ENCODE assay signal across 11 mouse cellular contexts in genomic region chr2:91656774-91657173, GRCm38 (mm10). TPM values are rescaled to one million over a fixed set of nuclear protein-coding genes. Genes with fewer than 3 reads are reported as not detected.
DNase-seq lines count a peak whose midpoint lies in the region; ATAC-seq and TF ChIP-seq lines count a peak whose summit lies in the region.
"Had no signal": no experiment of that assay in that cellular context is flagged by ENCODE, and none has a peak within 500 bp of the region (broad histone marks: within the 10 kb centered on the region; RNA-seq: fewer than 3 reads in every experiment).

No protein-coding gene starts in this region.

- TF ChIP-seq POLR2A in MEL (IDR thresholded peaks at IDR 0.05; ENCODE audit: control insufficient read depth in 1 of 2, insufficient read depth in 1 of 2, low read depth in 1 of 2, low read length in 2 of 2, poor library complexity in 1 of 2) = no peak

- WGBS in heart, postnatal 0 days = 48% methylated on average over 8 of the region's 8 CpGs
- 63% methylated on average over 8 of the region's 8 CpGs for WGBS in kidney, postnatal 0 days
- WGBS in midbrain, embryonic 11.5 days = 70% methylated on average over 8 of the region's 8 CpGs

- no peak overlapping the region for H3K4me2 ChIP-seq in heart, postnatal 0 days (ENCODE audit: low read depth, low read length)
- no peak overlapping the region for H3K4me2 ChIP-seq in kidney, postnatal 0 days (ENCODE audit: low read length)
- H3K4me2 ChIP-seq in midbrain, embryonic 11.5 days = no peak overlapping the region
- H3K4me2 ChIP-seq: midbrain, embryonic 15.5 days had no signal

- TF ChIP-seq RAD21 in MEL (IDR thresholded peaks at IDR 0.05; ENCODE audit: low read depth, low read length) = no peak

- no peak for TF ChIP-seq EP300 in heart, postnatal 0 days (IDR thresholded peaks at IDR 0.05; ENCODE audit: low read depth)
- TF ChIP-seq EP300 in MEL (IDR thresholded peaks at IDR 0.05; ENCODE audit: low read depth in 1 of 2, low read length in 2 of 2) = no peak

- H3K27ac ChIP-seq in heart, postnatal 0 days (ENCODE audit: low read depth) = peak overlapping the region; percentile 77
- no peak overlapping the region for H3K27ac ChIP-seq in MEL (ENCODE audit: control insufficient read depth, low read depth, low read length)
- no peak overlapping the region for H3K27ac ChIP-seq in kidney, postnatal 0 days
- no peak overlapping the region for H3K27ac ChIP-seq in midbrain, embryonic 11.5 days (ENCODE audit: low read depth, low read length)
- H3K27ac ChIP-seq: midbrain, embryonic 15.5 days had no signal

- peaks cover 4% of the 10 kb centered on the region; the same call in 1 of the 2 replicates for H3K79me2 ChIP-seq in MEL (ENCODE audit: control insufficient read depth, insufficient read depth, low read length, poor library complexity)

- H3K4me3 ChIP-seq in heart, postnatal 0 days (ENCODE audit: low read depth, low read length) = no peak overlapping the region
- H3K4me3 ChIP-seq in MEL (ENCODE audit: control insufficient read depth in 1 of 2, insufficient read depth in 1 of 2, low read depth in 2 of 2, low read length in 2 of 2) = no peak overlapping the region
- H3K4me3 ChIP-seq in kidney, postnatal 0 days (replicated peaks; ENCODE audit: low read depth, low read length) = no peak overlapping the region
- H3K4me3 ChIP-seq in midbrain, embryonic 11.5 days (ENCODE audit: low read depth, low read length) = no peak overlapping the region
- H3K4me3 ChIP-seq: midbrain, embryonic 15.5 days had no signal

- no peak overlapping the region for H3K9ac ChIP-seq in heart, postnatal 0 days (replicated peaks; ENCODE audit: low read depth, low read length)
- H3K9ac ChIP-seq in MEL (ENCODE audit: control insufficient read depth, low read depth, low read length, poor library complexity, severe bottlenecking) = no peak overlapping the region
- H3K9ac ChIP-seq in kidney, postnatal 0 days (ENCODE audit: low read depth, low read length) = no peak overlapping the region
- H3K9ac ChIP-seq in midbrain, embryonic 11.5 days (ENCODE audit: low read length) = no peak overlapping the region
- H3K9ac ChIP-seq: midbrain, embryonic 15.5 days had no signal

- H3K27me3 ChIP-seq in heart, postnatal 0 days (ENCODE audit: control insufficient read depth, insufficient read depth, low read length) = no peaks in the 10 kb centered on the region
- no peaks in the 10 kb centered on the region for H3K27me3 ChIP-seq in MEL (ENCODE audit: control insufficient read depth in 1 of 2, insufficient read depth in 2 of 2, low read length in 2 of 2)
- no peaks in the 10 kb centered on the region for H3K27me3 ChIP-seq in kidney, postnatal 0 days (ENCODE audit: insufficient read depth, low read length)
- H3K27me3 ChIP-seq in midbrain, embryonic 11.5 days (ENCODE audit: control insufficient read depth, insufficient read depth, low read length) = no peaks in the 10 kb centered on the region
- H3K27me3 ChIP-seq: midbrain, embryonic 15.5 days had no signal

- H3K4me1 ChIP-seq in heart, postnatal 0 days (ENCODE audit: control insufficient read depth, insufficient read depth) = peaks cover 41% of the 10 kb centered on the region
- no peaks in the 10 kb centered on the region; a peak in 1 of 4 replicates for H3K4me1 ChIP-seq in MEL (ENCODE audit: control insufficient read depth in 1 of 2, insufficient read depth in 2 of 2, low read length in 2 of 2)
- peaks cover 6% of the 10 kb centered on the region; the same call in 1 of the 2 replicates for H3K4me1 ChIP-seq in kidney, postnatal 0 days (replicated peaks; ENCODE audit: insufficient read depth, low read length)
- H3K4me1 ChIP-seq in midbrain, embryonic 11.5 days (ENCODE audit: control insufficient read depth, insufficient read depth, low read length) = peaks cover 5% of the 10 kb centered on the region; the same call in 1 of the 2 replicates

- DNase-seq in heart, postnatal 0 days (ENCODE audit: low spot score) = no peak
- DNase-seq in heart, adult 18-20 months = no peak
- DNase-seq in MEL (ENCODE audit: low read depth, low spot score) (no peak), MN1 (ENCODE audit: low spot score) (no peak)
- DNase-seq in kidney, postnatal 0 days (ENCODE audit: low spot score) = no peak
- peak; percentile 74 for DNase-seq in lung, postnatal 25 days (ENCODE audit: low spot score)
- DNase-seq in urinary bladder, postnatal 10 days (ENCODE audit: low spot score) = no peak
- no peak for DNase-seq in midbrain, embryonic 11.5 days (ENCODE audit: low spot score, missing footprints)
- DNase-seq: embryo, embryonic 11 days; heart, postnatal 14 days had no signal

- no peaks in the 10 kb centered on the region for H3K9me3 ChIP-seq in heart, postnatal 0 days (replicated peaks; ENCODE audit: control insufficient read depth, low read length)
- no peaks in the 10 kb centered on the region for H3K9me3 ChIP-seq in MEL (replicated peaks; ENCODE audit: insufficient read depth, low read length)
- no peaks in the 10 kb centered on the region for H3K9me3 ChIP-seq in kidney, postnatal 0 days (replicated peaks; ENCODE audit: low read length)
- no peaks in the 10 kb centered on the region for H3K9me3 ChIP-seq in midbrain, embryonic 11.5 days (ENCODE audit: control insufficient read depth, low read length)
- H3K9me3 ChIP-seq: midbrain, embryonic 15.5 days had no signal

- no peak for TF ChIP-seq CTCF in heart, postnatal 0 days (IDR thresholded peaks at IDR 0.05; ENCODE audit: low read depth)
- TF ChIP-seq CTCF in MEL (IDR thresholded peaks at IDR 0.05 in 2 of 3, conservative IDR thresholded peaks at IDR 0.05 in 1 of 3; ENCODE audit: control insufficient read depth in 1 of 3, insufficient read depth in 1 of 3, low read depth in 2 of 3, low read length in 3 of 3, poor library complexity in 1 of 3, severe bottlenecking in 1 of 3) = peak; percentile 23 to 50 (median 35); a peak in 5 of 6 replicates
- peak; percentile 49 for TF ChIP-seq CTCF in kidney, postnatal 0 days (IDR thresholded peaks at IDR 0.05; ENCODE audit: low read depth)

- ATAC-seq in heart, postnatal 0 days (ENCODE audit: insufficient read depth, low read depth) = no peak
- peak; percentile 44; the same call in 1 of the 2 replicates for ATAC-seq in kidney, postnatal 0 days (replicated peaks; ENCODE audit: low FRiP score, low read depth)
- no peak for ATAC-seq in midbrain, embryonic 11.5 days (ENCODE audit: low FRiP score)
- ATAC-seq: midbrain, embryonic 15.5 days had no signal

- peaks cover 67% of the 10 kb centered on the region for H3K36me3 ChIP-seq in heart, postnatal 0 days (replicated peaks; ENCODE audit: control insufficient read depth, insufficient read depth, low read length)
- no peaks in the 10 kb centered on the region; a peak in 2 of 4 replicates for H3K36me3 ChIP-seq in MEL (ENCODE audit: control insufficient read depth in 1 of 2, insufficient read depth in 2 of 2, low read length in 2 of 2)
- H3K36me3 ChIP-seq in kidney, postnatal 0 days (ENCODE audit: insufficient read depth, low read length) = peaks cover 54% of the 10 kb centered on the region
- peaks cover 5% of the 10 kb centered on the region for H3K36me3 ChIP-seq in midbrain, embryonic 11.5 days (ENCODE audit: control insufficient read depth, insufficient read depth, low read length)

RNA-seq across cellular contexts. Expression of gene Arhgap1, which starts 7.1 kb away (rescaled TPM):
- total RNA-seq in heart, postnatal 0 days (2014; rRNA removed; ENCODE audit: low replicate concordance) = 85.7 and 109 TPM in 2 replicates
- 73.9 and 76.5 TPM in 2 replicates for polyA plus RNA-seq in heart, postnatal 0 days (2015; fragmentation: Nextera tagmentation; extraction: Ambion mirVana)
- total RNA-seq in heart, adult 18-20 months (2021) = 10 to 100 TPM; 22.1 to 26.5 TPM
- total RNA-seq in MEL (2012; rRNA removed) = 21.4 and 23.5 TPM in 2 replicates
- polyA plus RNA-seq in MEL (2012; ENCODE audit: insufficient read depth in 1 of 2, insufficient read length in 2 of 2, low read depth in 1 of 2, low replicate concordance in 2 of 2, missing spikeins in 1 of 2) = 10 to 100 TPM in 1 of 2 experiments, not detected in 1; 40.1 TPM
- polyA plus RNA-seq in kidney, postnatal 0 days (2015; fragmentation: Nextera tagmentation; extraction: Ambion mirVana) = 111 and 114 TPM in 2 replicates
- polyA plus RNA-seq in midbrain, embryonic 11.5 days (2014; fragmentation: Nextera tagmentation; extraction: Ambion mirVana) = 69.7 and 75.8 TPM in 2 replicates

RNA-seq across cellular contexts. Expression of gene Zfp408, which starts 7.2 kb away (rescaled TPM):
- 11.1 and 17.4 TPM in 2 replicates for total RNA-seq in heart, postnatal 0 days (2014; rRNA removed; ENCODE audit: low replicate concordance)
- polyA plus RNA-seq in heart, postnatal 0 days (2015; fragmentation: Nextera tagmentation; extraction: Ambion mirVana) = 3.6 and 4.0 TPM in 2 replicates
- total RNA-seq in heart, adult 18-20 months (2021) = 1 to 10 TPM; 3.6 to 4.6 TPM
- 8.6 and 10.4 TPM in 2 replicates for total RNA-seq in MEL (2012; rRNA removed)
- polyA plus RNA-seq in MEL (2012; ENCODE audit: insufficient read depth in 1 of 2, insufficient read length in 2 of 2, low read depth in 1 of 2, low replicate concordance in 2 of 2, missing spikeins in 1 of 2) = 10 to 100 TPM in 1 of 2 experiments, not detected in 1; 16.4 TPM
- 4.6 and 5.3 TPM in 2 replicates for polyA plus RNA-seq in kidney, postnatal 0 days (2015; fragmentation: Nextera tagmentation; extraction: Ambion mirVana)
- 6.3 and 7.5 TPM in 2 replicates for polyA plus RNA-seq in midbrain, embryonic 11.5 days (2014; fragmentation: Nextera tagmentation; extraction: Ambion mirVana)

RNA-seq across cellular contexts. Expression of gene F2, which starts 20.6 kb away (rescaled TPM):
- 0.08 and 1.1 TPM in 2 replicates for total RNA-seq in heart, postnatal 0 days (2014; rRNA removed; ENCODE audit: low replicate concordance)
- 0.12 TPM in 1 of 2 replicates, not detected in the other for polyA plus RNA-seq in heart, postnatal 0 days (2015; fragmentation: Nextera tagmentation; extraction: Ambion mirVana)
- not detected for total RNA-seq in heart, adult 18-20 months (2021)
- 0.04 TPM in 1 of 2 replicates, not detected in the other for total RNA-seq in MEL (2012; rRNA removed)
- under 1 TPM in 1 of 2 experiments, not detected in 1; 0.06 TPM for polyA plus RNA-seq in MEL (2012; ENCODE audit: insufficient read depth in 1 of 2, insufficient read length in 2 of 2, low read depth in 1 of 2, low replicate concordance in 2 of 2, missing spikeins in 1 of 2)
- polyA plus RNA-seq in kidney, postnatal 0 days (2015; fragmentation: Nextera tagmentation; extraction: Ambion mirVana) = 0.05 and 0.40 TPM in 2 replicates
- polyA plus RNA-seq in midbrain, embryonic 11.5 days (2014; fragmentation: Nextera tagmentation; extraction: Ambion mirVana) = 0.07 TPM in 1 of 2 replicates, not detected in the other

RNA-seq across cellular contexts. Expression of gene Atg13, which starts 53.6 kb away (rescaled TPM):
- total RNA-seq in heart, postnatal 0 days (2014; rRNA removed; ENCODE audit: low replicate concordance) = 18.2 and 30.6 TPM in 2 replicates
- polyA plus RNA-seq in heart, postnatal 0 days (2015; fragmentation: Nextera tagmentation; extraction: Ambion mirVana) = 19.8 and 21.2 TPM in 2 replicates
- 10 to 100 TPM; 49.7 to 53.9 TPM for total RNA-seq in heart, adult 18-20 months (2021)
- 7.4 and 8.4 TPM in 2 replicates for total RNA-seq in MEL (2012; rRNA removed)
- 10 to 100 TPM in 1 of 2 experiments, not detected in 1; 27.7 TPM for polyA plus RNA-seq in MEL (2012; ENCODE audit: insufficient read depth in 1 of 2, insufficient read length in 2 of 2, low read depth in 1 of 2, low replicate concordance in 2 of 2, missing spikeins in 1 of 2)
- polyA plus RNA-seq in kidney, postnatal 0 days (2015; fragmentation: Nextera tagmentation; extraction: Ambion mirVana) = 20.8 and 22.3 TPM in 2 replicates
- polyA plus RNA-seq in midbrain, embryonic 11.5 days (2014; fragmentation: Nextera tagmentation; extraction: Ambion mirVana) = 32.5 and 34.0 TPM in 2 replicates

RNA-seq across cellular contexts. Expression of gene Harbi1, which starts 53.9 kb away (rescaled TPM):
- 6.3 and 27.6 TPM in 2 replicates for total RNA-seq in heart, postnatal 0 days (2014; rRNA removed; ENCODE audit: low replicate concordance)
- 10.0 and 11.1 TPM in 2 replicates for polyA plus RNA-seq in heart, postnatal 0 days (2015; fragmentation: Nextera tagmentation; extraction: Ambion mirVana)
- total RNA-seq in heart, adult 18-20 months (2021) = 1 to 10 TPM; 8.0 to 8.4 TPM
- total RNA-seq in MEL (2012; rRNA removed) = 6.8 and 8.2 TPM in 2 replicates
- polyA plus RNA-seq in MEL (2012; ENCODE audit: insufficient read depth in 1 of 2, insufficient read length in 2 of 2, low read depth in 1 of 2, low replicate concordance in 2 of 2, missing spikeins in 1 of 2) = 1 to 10 TPM in 1 of 2 experiments, not detected in 1; 7.8 TPM
- 16.1 and 17.2 TPM in 2 replicates for polyA plus RNA-seq in kidney, postnatal 0 days (2015; fragmentation: Nextera tagmentation; extraction: Ambion mirVana)
- polyA plus RNA-seq in midbrain, embryonic 11.5 days (2014; fragmentation: Nextera tagmentation; extraction: Ambion mirVana) = 18.0 and 19.9 TPM in 2 replicates
